Mouse (Mus musculus): Measurements from ENCODE around the gene Barhl1. TPM values are rescaled to one million over a fixed set of nuclear protein-coding genes. Genes with fewer than 3 reads are reported as not detected.

Barhl1 gene
- not detected in 2 replicates for polyA plus RNA-seq (2016; fragmentation: Nextera tagmentation; extraction: Ambion mirVana)

DNA sequence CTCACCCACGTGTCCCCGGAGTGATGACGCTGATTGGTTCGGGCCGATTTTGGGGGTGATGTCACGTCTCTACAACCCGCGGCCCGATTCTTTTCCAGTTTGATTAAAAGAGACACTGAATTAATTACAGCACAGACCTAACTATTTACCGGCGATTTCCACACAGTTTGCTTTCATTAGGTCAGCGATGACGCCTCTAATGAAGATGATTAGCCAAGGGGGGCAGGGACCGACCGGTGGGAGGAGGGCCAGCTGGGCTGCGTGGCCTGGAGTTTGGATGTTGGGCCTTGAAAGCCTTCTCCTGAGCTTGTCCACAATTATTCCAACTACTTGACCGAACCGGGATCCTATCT, at the start of gene Barhl1:
Barhl1 (minus strand) TSS at position 156 of the 353 bp plus-strand sequence.
- Histone ChIP-seq H3K9me3 (replicated peaks) (no peaks in the 10 kb centered on the region), H3K4me1 (peaks cover 15% of the 10 kb centered on the region), H3K36me3 (no peaks in the 10 kb centered on the region), H3K27me3 (ENCODE audit: low read depth, poor library complexity, severe bottlenecking) (peaks cover 100% of the 10 kb centered on the region), H3K4me3 (peak within 1 kb of the TSS; percentile 28; the same call in 1 of the 2 replicates), H3K27ac (no peak within 1 kb of the TSS)
- WGBS: under 1% methylated on average over 18 of the region's 18 CpGs
- no peak for DNase-seq (ENCODE audit: low spot score)

DNA sequence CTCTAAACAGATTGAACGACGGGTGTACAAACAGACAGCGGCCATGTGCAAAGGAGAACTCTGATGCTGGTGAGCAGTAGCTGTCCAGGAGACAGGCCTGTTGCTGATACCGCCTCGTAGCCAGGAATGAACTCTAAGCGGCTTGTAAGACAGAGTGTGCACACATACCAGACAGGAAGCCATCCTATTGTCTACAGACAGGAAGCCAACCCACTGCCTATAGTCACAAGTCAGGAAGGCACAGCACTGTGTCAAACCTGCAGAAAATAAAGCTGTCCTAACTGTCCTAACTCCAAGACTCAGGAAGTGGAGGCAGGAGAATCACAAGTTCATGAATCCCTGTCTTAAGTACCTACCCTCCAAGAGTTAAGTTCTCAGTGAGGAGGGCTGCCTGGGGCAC, 47.1 kb upstream of the Barhl1 start:
- WGBS: 88% methylated on average over 6 of the region's 6 CpGs
- DNase-seq (ENCODE audit: low spot score): no peak
- no peak overlapping the region for H3K4me3 ChIP-seq
- H3K9me3 ChIP-seq (replicated peaks): no peaks in the 10 kb centered on the region
- H3K36me3 ChIP-seq: no peaks in the 10 kb centered on the region
- peaks cover 25% of the 10 kb centered on the region for H3K4me1 ChIP-seq
- H3K27ac ChIP-seq: no peak overlapping the region
- peaks cover 99% of the 10 kb centered on the region for H3K27me3 ChIP-seq (ENCODE audit: low read depth, poor library complexity, severe bottlenecking)

DNA sequence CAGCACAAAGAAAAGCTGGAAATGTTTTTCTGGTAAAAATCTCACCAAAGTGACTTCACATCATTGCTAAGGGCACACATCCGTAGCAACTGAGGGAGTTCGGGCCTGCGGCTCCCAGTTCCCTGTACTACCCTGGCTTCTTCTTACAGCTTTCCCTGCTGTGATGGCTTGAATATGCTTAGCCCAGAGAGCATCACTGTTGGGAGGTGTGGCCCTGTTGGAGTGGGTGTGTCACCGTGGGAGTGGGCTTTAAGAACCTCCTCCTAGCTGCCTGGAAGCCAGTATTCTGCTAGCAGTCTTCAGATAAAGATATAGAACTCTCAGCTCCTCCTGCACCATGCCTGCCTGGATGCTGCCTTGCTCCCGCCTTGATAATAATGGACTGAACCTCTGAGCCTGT, 45.2 kb upstream of the Barhl1 start:
- Histone ChIP-seq H3K4me1 (peaks cover 12% of the 10 kb centered on the region), H3K27me3 (ENCODE audit: low read depth, poor library complexity, severe bottlenecking) (peaks cover 99% of the 10 kb centered on the region), H3K9me3 (replicated peaks) (no peaks in the 10 kb centered on the region), H3K4me3 (no peak overlapping the region), H3K36me3 (no peaks in the 10 kb centered on the region), H3K27ac (no peak overlapping the region)
- no peak for DNase-seq (ENCODE audit: low spot score)
- 75% methylated on average over 5 of the region's 5 CpGs for WGBS

DNA sequence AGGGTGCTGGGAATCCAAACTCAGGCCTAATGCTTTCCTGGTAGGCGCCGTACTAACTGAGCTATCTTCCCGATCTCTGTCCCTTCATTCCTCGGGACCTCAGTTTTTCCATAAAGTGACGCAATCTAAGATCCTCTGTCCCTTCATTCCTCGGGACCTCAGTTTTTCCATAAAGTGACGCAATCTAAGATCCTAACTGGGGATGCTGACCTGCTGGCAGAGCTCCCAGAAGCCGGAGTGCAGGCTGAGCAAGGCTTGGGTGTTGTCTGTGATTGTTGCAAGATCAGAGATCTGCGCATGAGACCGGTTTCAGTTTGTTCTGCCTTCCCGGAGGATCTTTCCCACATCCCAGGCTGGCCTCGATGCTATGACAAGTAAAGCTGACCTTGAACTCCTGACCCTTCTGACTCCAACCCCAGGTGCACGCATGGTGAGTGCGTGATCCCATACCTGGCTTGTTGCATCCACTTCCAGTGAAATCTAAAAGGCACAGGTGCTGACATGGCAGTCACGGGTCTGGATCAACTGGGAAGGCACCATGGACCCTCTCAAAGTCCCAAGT, 44.6 kb upstream of the Barhl1 start:
- 89% methylated on average over 15 of the region's 15 CpGs for WGBS
- Histone ChIP-seq H3K36me3 (no peaks in the 10 kb centered on the region), H3K4me1 (peaks cover 7% of the 10 kb centered on the region), H3K27ac (no peak overlapping the region), H3K4me3 (no peak overlapping the region), H3K27me3 (ENCODE audit: low read depth, poor library complexity, severe bottlenecking) (peaks cover 99% of the 10 kb centered on the region), H3K9me3 (replicated peaks) (no peaks in the 10 kb centered on the region)
- no peak for DNase-seq (ENCODE audit: low spot score)

DNA sequence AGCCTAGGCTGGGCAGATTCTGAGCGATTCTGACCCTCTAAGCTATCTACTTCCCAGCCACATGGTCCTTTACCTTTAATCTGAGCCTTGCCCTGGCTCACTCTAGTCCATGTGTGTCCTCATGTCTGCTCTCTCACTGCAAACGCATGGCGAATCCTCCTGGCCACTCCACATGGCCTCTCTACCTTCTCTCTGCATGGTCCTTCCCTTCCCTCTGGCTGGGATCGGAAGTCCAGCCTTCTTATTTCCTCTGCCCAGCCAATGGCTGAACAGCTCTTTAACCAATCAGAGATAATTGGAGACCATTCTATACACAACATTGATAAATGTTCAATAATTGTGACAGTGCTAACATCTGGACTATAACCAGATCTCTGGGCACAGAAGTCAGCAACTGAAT, 40.4 kb upstream of the Barhl1 start:
- peaks cover 91% of the 10 kb centered on the region for H3K27me3 ChIP-seq (ENCODE audit: low read depth, poor library complexity, severe bottlenecking)
- WGBS: 94% methylated on average over 4 of the region's 4 CpGs

DNA sequence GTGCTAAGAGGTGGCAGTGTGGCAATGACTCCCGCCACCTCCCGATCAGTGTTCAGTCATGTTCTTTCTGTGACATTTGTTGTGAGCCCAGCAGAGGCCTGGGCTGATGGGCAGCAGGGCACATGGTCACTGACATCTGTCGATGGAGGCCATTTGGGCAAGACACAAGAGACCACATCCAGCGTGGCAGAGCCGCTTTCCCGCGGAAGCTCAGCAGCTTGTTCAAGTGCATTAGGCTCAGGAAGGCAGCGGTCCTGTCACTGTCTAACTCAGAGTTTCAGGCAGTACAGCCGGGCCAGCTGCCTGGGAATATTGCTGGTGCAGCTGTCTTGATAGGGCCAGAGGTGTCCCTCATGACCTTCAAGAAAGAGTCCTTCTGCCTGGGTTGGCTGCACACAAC, 38.1 kb upstream of the Barhl1 start:
- H3K27me3 ChIP-seq (ENCODE audit: low read depth, poor library complexity, severe bottlenecking): peaks cover 91% of the 10 kb centered on the region
- no peak overlapping the region for H3K27ac ChIP-seq
- H3K4me1 ChIP-seq: peaks cover 31% of the 10 kb centered on the region
- H3K4me3 ChIP-seq: no peak overlapping the region
- H3K9me3 ChIP-seq (replicated peaks): no peaks in the 10 kb centered on the region
- DNase-seq (ENCODE audit: low spot score): no peak
- WGBS: 82% methylated on average over 9 of the region's 9 CpGs
- no peaks in the 10 kb centered on the region for H3K36me3 ChIP-seq

More for the DNA sequence above, 40.4 kb upstream of the Barhl1 start:
- H3K9me3 ChIP-seq (replicated peaks): no peaks in the 10 kb centered on the region
- no peak overlapping the region for H3K4me3 ChIP-seq
- H3K4me1 ChIP-seq: peaks cover 25% of the 10 kb centered on the region
- H3K27ac ChIP-seq: no peak overlapping the region
- H3K36me3 ChIP-seq: no peaks in the 10 kb centered on the region
- DNase-seq (ENCODE audit: low spot score): no peak

DNA sequence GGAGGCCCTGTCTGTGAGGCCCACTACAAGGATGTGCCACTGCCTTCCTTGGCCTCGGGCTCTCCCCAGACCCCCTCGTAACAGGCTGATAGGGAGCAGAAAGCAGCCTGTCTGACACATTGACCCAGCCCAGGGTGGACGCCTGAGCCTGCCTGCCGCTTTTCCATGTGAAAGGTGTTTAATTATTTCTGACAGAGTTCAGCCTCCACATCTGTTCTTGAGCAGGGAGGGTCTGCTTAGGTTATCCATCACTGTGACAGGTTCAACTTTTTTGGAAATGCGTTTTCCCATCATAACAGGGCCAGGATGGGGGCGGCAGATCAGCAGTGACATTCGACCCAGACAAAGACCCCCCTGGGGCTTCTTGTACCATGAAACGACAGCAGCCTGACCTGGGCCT, 36.5 kb upstream of the Barhl1 start:
- peak; percentile 69 for DNase-seq (ENCODE audit: low spot score)
- Histone ChIP-seq H3K27ac (no peak overlapping the region), H3K4me1 (peaks cover 35% of the 10 kb centered on the region), H3K4me3 (no peak overlapping the region), H3K36me3 (no peaks in the 10 kb centered on the region), H3K27me3 (ENCODE audit: low read depth, poor library complexity, severe bottlenecking) (peaks cover 90% of the 10 kb centered on the region), H3K9me3 (replicated peaks) (no peaks in the 10 kb centered on the region)
- WGBS: 8% methylated on average over 8 of the region's 8 CpGs

DNA sequence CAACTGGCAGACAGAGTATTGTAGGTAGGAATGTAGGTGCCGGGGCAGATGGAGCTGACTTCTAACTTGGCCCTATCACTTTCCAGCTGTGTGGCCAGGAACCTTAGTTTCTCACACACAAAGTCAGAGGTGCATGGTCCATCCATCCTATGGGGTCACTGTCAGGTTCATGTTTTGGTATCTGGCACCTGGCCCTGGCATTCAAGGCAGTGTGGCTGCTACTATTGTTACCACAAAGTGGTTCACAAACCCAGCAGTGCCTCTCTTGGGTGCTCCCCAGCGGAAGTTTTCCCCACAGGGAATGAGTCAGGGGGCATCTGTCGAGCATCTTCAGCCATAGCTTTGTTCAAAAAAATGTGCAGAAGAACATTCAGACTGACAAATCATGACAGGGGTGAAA, 29.8 kb upstream of the Barhl1 start:
- DNase-seq (ENCODE audit: low spot score): no peak
- Histone ChIP-seq H3K27ac (no peak overlapping the region), H3K9me3 (replicated peaks) (no peaks in the 10 kb centered on the region), H3K27me3 (ENCODE audit: low read depth, poor library complexity, severe bottlenecking) (peaks cover 83% of the 10 kb centered on the region), H3K4me1 (peaks cover 37% of the 10 kb centered on the region), H3K4me3 (no peak overlapping the region), H3K36me3 (no peaks in the 10 kb centered on the region)
- WGBS: 82% methylated on average over 3 of the region's 3 CpGs

DNA sequence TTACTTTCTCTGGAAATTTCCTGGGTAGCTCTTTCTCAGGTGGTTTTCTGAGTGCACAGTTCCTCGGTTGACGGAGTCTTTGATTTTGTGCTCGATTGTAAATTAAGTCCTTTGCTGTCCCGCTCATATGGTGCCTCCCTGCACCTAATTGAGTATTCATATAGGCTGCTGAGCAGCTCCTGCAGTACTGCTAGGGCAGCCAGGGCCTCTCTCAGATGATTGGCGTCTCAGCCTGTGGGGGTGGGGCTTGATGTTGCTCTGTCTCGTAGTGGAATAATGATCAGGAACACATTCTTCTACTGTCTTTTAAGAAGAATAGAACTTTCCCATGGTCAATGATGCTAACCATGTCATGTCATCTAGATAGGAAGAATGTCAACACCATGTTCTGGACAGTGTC, 28.9 kb upstream of the Barhl1 start:
- DNase-seq (ENCODE audit: low spot score): no peak
- H3K4me3 ChIP-seq: no peak overlapping the region
- WGBS: 74% methylated on average over 6 of the region's 6 CpGs
- H3K9me3 ChIP-seq (replicated peaks): no peaks in the 10 kb centered on the region
- H3K4me1 ChIP-seq: peaks cover 34% of the 10 kb centered on the region
- H3K36me3 ChIP-seq: no peaks in the 10 kb centered on the region
- H3K27ac ChIP-seq: no peak overlapping the region
- peaks cover 83% of the 10 kb centered on the region for H3K27me3 ChIP-seq (ENCODE audit: low read depth, poor library complexity, severe bottlenecking)

DNA sequence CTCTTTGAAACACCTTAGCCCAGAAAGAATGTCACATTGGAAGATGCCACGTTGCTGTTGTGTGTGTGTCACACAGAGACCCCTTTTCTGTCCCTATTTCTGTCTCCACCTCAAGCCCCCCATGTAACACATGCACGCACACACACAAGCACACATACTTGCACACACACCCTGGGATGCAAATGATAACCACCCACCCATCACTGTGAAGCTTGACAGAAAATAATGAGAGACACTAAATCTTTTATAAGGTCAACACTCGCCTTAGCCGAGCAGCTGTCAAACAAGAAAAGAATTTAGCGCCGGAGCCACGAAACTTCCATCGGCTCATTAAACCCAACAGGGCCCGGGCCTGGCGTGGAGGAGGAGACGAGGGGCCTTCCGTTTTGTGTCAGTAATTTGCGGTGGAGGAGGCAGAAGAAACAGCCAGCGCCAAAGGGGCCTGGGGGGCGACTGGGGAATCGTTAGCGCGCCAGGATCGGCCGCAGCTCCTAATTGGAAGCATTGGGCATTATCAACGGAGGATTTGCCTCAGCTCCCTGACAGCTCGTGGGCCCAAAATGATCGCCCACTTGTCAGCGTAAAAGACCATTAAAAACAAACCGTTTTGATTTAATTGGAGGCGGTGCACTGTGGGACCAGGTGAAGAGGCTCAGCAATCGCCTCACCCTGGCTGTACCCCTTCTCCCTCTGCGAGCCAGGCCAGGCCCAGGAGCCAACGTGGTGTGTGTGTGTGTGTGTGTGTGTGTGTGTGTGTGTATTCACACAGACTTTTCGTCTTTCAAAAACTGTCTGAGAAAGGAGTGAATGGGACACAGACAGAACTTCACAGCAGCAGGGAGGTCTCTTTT, 27.4 kb upstream of the Barhl1 start:
- DNase-seq (ENCODE audit: low spot score): peak; percentile 54
- H3K4me3 ChIP-seq: peak overlapping the region; percentile 27; the same call in 1 of the 2 replicates
- H3K27ac ChIP-seq: no peak overlapping the region
- 39% methylated on average over 30 of the region's 30 CpGs for WGBS
- H3K9me3 ChIP-seq (replicated peaks): no peaks in the 10 kb centered on the region
- H3K36me3 ChIP-seq: no peaks in the 10 kb centered on the region
- peaks cover 76% of the 10 kb centered on the region for H3K27me3 ChIP-seq (ENCODE audit: low read depth, poor library complexity, severe bottlenecking)
- peaks cover 45% of the 10 kb centered on the region for H3K4me1 ChIP-seq

DNA sequence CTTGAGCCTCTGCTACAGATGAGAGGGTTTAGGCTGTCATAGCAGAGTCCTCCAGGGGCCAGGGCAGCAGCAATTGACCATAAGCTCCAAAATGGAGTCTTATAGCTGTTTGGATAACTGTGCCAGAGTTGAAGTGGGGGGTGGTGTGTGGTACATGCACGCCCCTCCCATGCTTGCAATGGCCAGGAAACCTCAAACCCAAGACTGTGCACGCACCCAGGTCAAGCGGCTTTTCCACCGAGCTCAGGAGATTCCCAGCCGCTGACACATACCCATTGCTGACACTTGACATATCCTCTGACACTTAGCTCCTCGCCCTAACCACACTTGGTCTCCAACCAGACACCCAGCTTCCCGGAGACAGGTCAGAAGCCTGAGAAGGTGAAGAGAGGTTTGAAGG, 22.5 kb upstream of the Barhl1 start:
- DNase-seq (ENCODE audit: low spot score): no peak
- H3K4me1 ChIP-seq: peaks cover 38% of the 10 kb centered on the region
- no peaks in the 10 kb centered on the region for H3K9me3 ChIP-seq (replicated peaks)
- H3K4me3 ChIP-seq: no peak overlapping the region
- H3K36me3 ChIP-seq: no peaks in the 10 kb centered on the region
- 74% methylated on average over 7 of the region's 7 CpGs for WGBS
- H3K27ac ChIP-seq: no peak overlapping the region
- H3K27me3 ChIP-seq (ENCODE audit: low read depth, poor library complexity, severe bottlenecking): peaks cover 58% of the 10 kb centered on the region

DNA sequence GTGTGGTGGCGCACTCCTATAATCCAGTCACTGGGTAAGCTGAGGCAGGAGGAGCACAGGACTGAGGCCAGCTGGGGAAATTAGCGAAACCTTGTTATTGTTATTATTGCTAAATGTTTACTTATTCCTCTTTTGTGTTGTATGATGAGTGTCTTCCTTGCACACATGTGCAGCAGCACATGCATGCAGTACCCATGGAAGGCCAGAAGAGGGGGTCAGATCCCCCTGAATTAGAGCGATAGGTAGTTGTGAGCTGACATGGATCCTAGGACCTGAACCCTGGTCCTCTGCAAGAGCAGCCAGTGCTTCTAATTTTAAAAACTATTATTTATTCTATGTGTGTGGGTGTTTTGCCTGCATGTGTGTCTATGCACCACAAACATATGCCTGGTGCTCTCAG, 14.1 kb upstream of the Barhl1 start:
- no peak for DNase-seq (ENCODE audit: low spot score)
- 95% methylated on average over 3 of the region's 3 CpGs for WGBS
- no peaks in the 10 kb centered on the region for H3K36me3 ChIP-seq
- no peak overlapping the region for H3K27ac ChIP-seq
- no peaks in the 10 kb centered on the region for H3K4me1 ChIP-seq
- H3K27me3 ChIP-seq (ENCODE audit: low read depth, poor library complexity, severe bottlenecking): peaks cover 74% of the 10 kb centered on the region
- no peak overlapping the region for H3K4me3 ChIP-seq
- H3K9me3 ChIP-seq (replicated peaks): no peaks in the 10 kb centered on the region

DNA sequence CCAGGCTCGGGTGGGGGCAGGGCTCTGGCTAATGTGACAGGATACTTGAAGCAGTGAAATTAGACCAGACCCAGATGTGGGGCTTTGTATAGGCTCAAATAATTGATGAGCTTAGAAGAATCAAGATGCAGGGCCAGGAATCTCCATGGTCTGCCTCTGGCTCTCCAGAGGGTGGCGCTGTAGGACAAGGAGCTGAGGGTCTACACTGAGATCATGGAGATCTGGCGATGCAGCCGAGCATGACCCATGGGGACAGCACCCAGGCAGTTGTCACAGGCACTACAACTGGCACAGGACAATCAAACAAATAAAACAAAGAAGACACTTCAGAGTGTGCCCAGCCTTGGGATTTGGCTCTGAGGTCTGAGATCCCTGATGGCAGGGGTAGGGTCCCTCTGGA, 7.4 kb upstream of the Barhl1 start:
- Histone ChIP-seq H3K36me3 (no peaks in the 10 kb centered on the region), H3K4me1 (no peaks in the 10 kb centered on the region), H3K27ac (no peak overlapping the region), H3K27me3 (ENCODE audit: low read depth, poor library complexity, severe bottlenecking) (peaks cover 100% of the 10 kb centered on the region), H3K9me3 (replicated peaks) (no peaks in the 10 kb centered on the region), H3K4me3 (no peak overlapping the region)
- 1% methylated on average over 4 of the region's 4 CpGs for WGBS
- DNase-seq (ENCODE audit: low spot score): peak; percentile 90

Measured in limb, embryonic 10.5 days (tissue).